Mouse (Mus musculus) midbrain, embryonic 11.5 days (tissue): ENCODE measurements around the gene Auh. TPM values are rescaled to one million over a fixed set of nuclear protein-coding genes. Genes with fewer than 3 reads are reported as not detected.

Source experiments
- ATAC-seq: fragments of 200-750 bp; cut with Nextera tagmentation; 2 replicates; pipeline ENCODE4 v1.8.0; 2017; ENCODE audit warnings: moderate TSS enrichment, moderate library complexity; ENCODE audit not compliant: low FRiP score
- DNase-seq: peaks from one replicate; pipeline ENCODE4 v3.0.0; 2015; ENCODE audit warnings: low spot score; ENCODE audit errors: missing footprints
- H3K27ac ChIP-seq: fragments of 300-500 bp; sonication (generic); 2 replicates; pipeline ENCODE4 v1.5.1; 2014; ENCODE audit warnings: low read depth, low read length
- H3K27me3 ChIP-seq: fragments of 300-500 bp; sonication (generic); 2 replicates; pipeline ENCODE4 v1.6.1; 2014; ENCODE audit warnings: mild to moderate bottlenecking, low read length, moderate library complexity, mixed read lengths; ENCODE audit not compliant: control insufficient read depth, insufficient read depth
- H3K36me3 ChIP-seq: fragments of 300-500 bp; sonication (generic); 2 replicates; pipeline ENCODE4 v1.6.1; 2014; ENCODE audit warnings: mild to moderate bottlenecking, low read length, moderate library complexity, mixed read lengths; ENCODE audit not compliant: control insufficient read depth, insufficient read depth
- H3K4me1 ChIP-seq: fragments of 300-500 bp; sonication (generic); 2 replicates; pipeline ENCODE4 v1.6.1; 2014; ENCODE audit warnings: low read length; ENCODE audit not compliant: control insufficient read depth, insufficient read depth
- H3K4me2 ChIP-seq: fragments of 300-500 bp; sonication (generic); 2 replicates; pipeline ENCODE4 v1.6.1; 2014; ENCODE audit warnings: mild to moderate bottlenecking, moderate library complexity
- H3K4me3 ChIP-seq: fragments of 300-500 bp; sonication (generic); 2 replicates; pipeline ENCODE4 v1.5.1; 2014; ENCODE audit warnings: low read depth, low read length
- H3K9ac ChIP-seq: fragments of 300-500 bp; sonication (generic); 2 replicates; pipeline ENCODE4 v1.6.1; 2014; ENCODE audit warnings: low read length
- H3K9me3 ChIP-seq: fragments of 300-500 bp; sonication (generic); 2 replicates; pipeline ENCODE4 v1.6.1; 2016; ENCODE audit warnings: low read length; ENCODE audit not compliant: control insufficient read depth
- WGBS: fragments of 180-500 bp; shearing (Covaris S2); extraction: QIAGEN DNeasy Blood & Tissue Kit; methylation state at CpG from one replicate; pipeline ENCODE4 v1.1.7; 2014; 5-methylcytosine and 5-hydroxymethylcytosine counted together
- polyA plus RNA-seq: library from polyadenylated mRNA; unstranded; fragments of >200 nt; fragmentation: Nextera tagmentation; extraction: Ambion mirVana; gene quantifications from 2 replicates; pipeline ENCODE4 v1.2.1, GENCODE M21; 2014

The Auh gene
- polyA plus RNA-seq, 1 experiment from 2014 or later: 38.7 TPM

- Histone ChIP-seq H3K36me3 (no peaks in the 10 kb centered on the region), H3K4me3 (no peak overlapping the region), H3K4me1 (no peaks in the 10 kb centered on the region), H3K4me2 (no peak overlapping the region), H3K9me3 (no peaks in the 10 kb centered on the region), H3K9ac (no peak overlapping the region), H3K27me3 (no peaks in the 10 kb centered on the region), H3K27ac (no peak overlapping the region)
- ATAC-seq: no peak
- DNase-seq: no peak
- 57% methylated on average over 2 of the region's 2 CpGs for WGBS
Observed at GRCm38 (mm10) chr13:52828217-52828616, 101.3 kb downstream of the Auh start.

- DNase-seq (no peak), ATAC-seq (no peak)
- H3K36me3 ChIP-seq: no peaks in the 10 kb centered on the region
- peaks cover 11% of the 10 kb centered on the region for H3K4me1 ChIP-seq
- H3K27me3 ChIP-seq: no peaks in the 10 kb centered on the region
- H3K27ac ChIP-seq: no peak overlapping the region
- H3K4me3 ChIP-seq: no peak overlapping the region
- H3K9me3 ChIP-seq: no peaks in the 10 kb centered on the region
- H3K4me2 ChIP-seq: no peak overlapping the region
- H3K9ac ChIP-seq: no peak overlapping the region
Observed at GRCm38 (mm10) chr13:52826666-52827065, 102.8 kb downstream of the Auh start.

- Histone ChIP-seq H3K4me1 (peaks cover 11% of the 10 kb centered on the region), H3K36me3 (no peaks in the 10 kb centered on the region), H3K9ac (no peak overlapping the region), H3K9me3 (no peaks in the 10 kb centered on the region), H3K27me3 (no peaks in the 10 kb centered on the region), H3K27ac (no peak overlapping the region), H3K4me3 (no peak overlapping the region), H3K4me2 (no peak overlapping the region)
- no peak for ATAC-seq
- peak; percentile 33 for DNase-seq
- 63% methylated on average over 9 of the region's 9 CpGs for WGBS
Observed at GRCm38 (mm10) chr13:52824754-52825153, 104.7 kb downstream of the Auh start.

- no peak overlapping the region for H3K4me2 ChIP-seq
- no peaks in the 10 kb centered on the region for H3K36me3 ChIP-seq
- peaks cover 11% of the 10 kb centered on the region for H3K4me1 ChIP-seq
- no peaks in the 10 kb centered on the region; the same call in 1 of the 2 replicates for H3K27me3 ChIP-seq
- ATAC-seq: peak; percentile 44; the same call in 1 of the 2 replicates
- no peak overlapping the region for H3K27ac ChIP-seq
- no peaks in the 10 kb centered on the region for H3K9me3 ChIP-seq
- H3K4me3 ChIP-seq: no peak overlapping the region
- H3K9ac ChIP-seq: no peak overlapping the region
- 28% methylated on average over 22 of the region's 23 CpGs for WGBS
- DNase-seq: peak; percentile 89
Observed at GRCm38 (mm10) chr13:52822165-52823149, 107.0 kb downstream of the Auh start.

GRCm38 (mm10) chr13:52821571-52821970, 107.9 kb downstream of the Auh start:
- no peaks in the 10 kb centered on the region for H3K36me3 ChIP-seq
- DNase-seq (no peak), ATAC-seq (no peak)
- H3K27ac ChIP-seq: no peak overlapping the region
- no peak overlapping the region for H3K9ac ChIP-seq
- peaks cover 11% of the 10 kb centered on the region for H3K4me1 ChIP-seq
- no peaks in the 10 kb centered on the region for H3K9me3 ChIP-seq
- no peak overlapping the region for H3K4me2 ChIP-seq
- H3K27me3 ChIP-seq: no peaks in the 10 kb centered on the region; the same call in 1 of the 2 replicates
- no peak overlapping the region for H3K4me3 ChIP-seq
- 59% methylated on average over 9 of the region's 9 CpGs for WGBS

GRCm38 (mm10) chr13:52819901-52820300, 109.6 kb downstream of the Auh start:
- Histone ChIP-seq H3K27ac (no peak overlapping the region), H3K4me2 (no peak overlapping the region)
- 90% methylated on average over 4 of the region's 4 CpGs for WGBS

GRCm38 (mm10) chr13:52818760-52819159, 110.7 kb downstream of the Auh start:
- WGBS: 43% methylated on average over 3 of the region's 3 CpGs
- H3K36me3 ChIP-seq: no peaks in the 10 kb centered on the region
- ATAC-seq: no peak
- no peak overlapping the region for H3K4me3 ChIP-seq
- H3K9me3 ChIP-seq: no peaks in the 10 kb centered on the region
- no peak overlapping the region for H3K9ac ChIP-seq
- H3K27ac ChIP-seq: no peak overlapping the region
- H3K27me3 ChIP-seq: no peaks in the 10 kb centered on the region; the same call in 1 of the 2 replicates
- H3K4me1 ChIP-seq: peaks cover 11% of the 10 kb centered on the region
- no peak overlapping the region for H3K4me2 ChIP-seq
- no peak for DNase-seq

More at GRCm38 (mm10) chr13:52819901-52820300, 109.6 kb downstream of the Auh start:
- no peaks in the 10 kb centered on the region for H3K9me3 ChIP-seq
- ATAC-seq (no peak), DNase-seq (peak; percentile 47)
- no peak overlapping the region for H3K9ac ChIP-seq
- no peaks in the 10 kb centered on the region for H3K36me3 ChIP-seq
- no peak overlapping the region for H3K4me3 ChIP-seq
- peaks cover 11% of the 10 kb centered on the region for H3K4me1 ChIP-seq
- H3K27me3 ChIP-seq: no peaks in the 10 kb centered on the region; the same call in 1 of the 2 replicates

- Histone ChIP-seq H3K27me3 (no peaks in the 10 kb centered on the region; the same call in 1 of the 2 replicates), H3K4me2 (no peak overlapping the region), H3K9me3 (no peaks in the 10 kb centered on the region), H3K4me1 (peaks cover 11% of the 10 kb centered on the region), H3K4me3 (no peak overlapping the region), H3K9ac (no peak overlapping the region), H3K36me3 (no peaks in the 10 kb centered on the region), H3K27ac (no peak overlapping the region)
- ATAC-seq: no peak
- no peak for DNase-seq
- 75% methylated on average over 6 of the region's 6 CpGs for WGBS
Observed at GRCm38 (mm10) chr13:52817991-52818491, 111.4 kb downstream of the Auh start.

GRCm38 (mm10) chr13:52813750-52814149, 115.7 kb downstream of the Auh start:
- no peak overlapping the region for H3K4me2 ChIP-seq
- no peak for ATAC-seq
- no peak overlapping the region for H3K4me3 ChIP-seq
- DNase-seq: no peak
- H3K9ac ChIP-seq: no peak overlapping the region
- no peaks in the 10 kb centered on the region for H3K9me3 ChIP-seq
- no peak overlapping the region for H3K27ac ChIP-seq
- H3K4me1 ChIP-seq: no peaks in the 10 kb centered on the region
- no peaks in the 10 kb centered on the region for H3K36me3 ChIP-seq
- no peaks in the 10 kb centered on the region; the same call in 1 of the 2 replicates for H3K27me3 ChIP-seq
- whole genome bisulfite sequencing: 88% methylated on average over 3 of the region's 3 CpGs
